Mouse (Mus musculus) heart, postnatal 0 days (tissue): Measurements from ENCODE around the gene Brat1.

ENCODE experiments used
- CTCF ChIP-seq: IDR thresholded peaks from 2 replicates; pipeline ENCODE4 v1.5.1; 2016; ENCODE audit warnings: antibody characterized with exemption, control low read depth, low read depth
- EP300 ChIP-seq: IDR thresholded peaks from 2 replicates; pipeline ENCODE4 v1.6.1; 2016; ENCODE audit warnings: antibody characterized with exemption, low read depth

DNA sequence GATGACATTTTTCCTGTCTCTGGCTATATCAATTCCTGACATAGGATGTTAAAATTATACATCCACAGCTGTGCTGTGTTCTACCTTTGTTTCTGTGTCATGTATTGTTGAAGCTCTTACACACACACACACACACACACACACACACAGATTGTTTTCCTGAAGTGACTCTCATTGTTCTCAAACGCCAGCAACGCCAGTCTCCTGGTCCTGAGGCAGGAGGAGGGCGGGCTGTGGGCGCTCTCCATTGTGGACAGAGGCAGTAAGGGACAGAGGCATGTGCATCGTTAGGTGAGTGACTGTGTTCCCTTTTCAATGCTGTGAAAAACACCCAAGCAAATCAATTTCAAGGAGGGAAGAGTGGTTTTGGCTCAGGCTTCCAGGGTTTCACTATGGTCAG is 48.4 kb downstream of the Brat1 start:
- no peak for TF ChIP-seq CTCF
- TF ChIP-seq EP300 = no peak
